Mouse (Mus musculus) gastrocnemius, postnatal 4 days (tissue): Measurements from ENCODE around the gene Olfr1112. TPM values are rescaled to one million over a fixed set of nuclear protein-coding genes. Genes with fewer than 3 reads are reported as not detected.
"Not testable (repeated sequence)": the region's sequence is repeated elsewhere in the genome, so short reads cannot be mapped to it uniquely, and the experiment has no call there.

Source experiments
- DNase-seq, 2 experiments: peaks; one replicate each; pipeline ENCODE4 v3.0.0; 2021 to 2022; ENCODE audit warnings: low spot score in 2 of 2, mixed read lengths in 2 of 2
- long read RNA-seq, 2 experiments: library from polyadenylated mRNA; stranded (forward); transcript quantifications; one replicate each; pipeline ENCODE4 v2.0.0; 2021
- total RNA-seq, 2 experiments: library from RNA; stranded (reverse); gene quantifications; 2 replicates each; pipeline ENCODE4 v1.2.3; 2021

The Olfr1112 gene
- total RNA-seq: not detected
- long read RNA-seq, experiment 1: 0 reads
- long read RNA-seq, experiment 2: 0 reads

DNA sequence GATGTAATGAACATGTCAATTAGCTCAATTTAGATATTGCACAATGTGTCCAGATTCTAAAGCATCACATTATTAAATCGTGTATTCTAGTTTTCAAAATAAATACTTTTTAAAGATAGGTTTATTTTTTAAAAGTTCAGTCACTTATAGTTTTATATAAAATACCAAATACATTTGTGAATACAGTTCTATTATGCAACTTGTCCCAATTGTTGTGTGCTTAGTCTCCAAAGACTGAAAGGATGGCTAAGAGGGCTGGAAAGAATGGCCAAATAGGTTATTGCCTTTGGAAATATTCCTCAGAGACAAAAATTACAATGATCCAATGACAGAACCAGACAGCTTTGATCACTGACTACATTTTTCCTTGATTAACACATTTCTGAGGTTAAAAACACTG lies at the start of gene Olfr1112:
Olfr1112 (plus strand) TSS at position 301 of the 400 bp plus-strand sequence.
- no peak for DNase-seq

DNA sequence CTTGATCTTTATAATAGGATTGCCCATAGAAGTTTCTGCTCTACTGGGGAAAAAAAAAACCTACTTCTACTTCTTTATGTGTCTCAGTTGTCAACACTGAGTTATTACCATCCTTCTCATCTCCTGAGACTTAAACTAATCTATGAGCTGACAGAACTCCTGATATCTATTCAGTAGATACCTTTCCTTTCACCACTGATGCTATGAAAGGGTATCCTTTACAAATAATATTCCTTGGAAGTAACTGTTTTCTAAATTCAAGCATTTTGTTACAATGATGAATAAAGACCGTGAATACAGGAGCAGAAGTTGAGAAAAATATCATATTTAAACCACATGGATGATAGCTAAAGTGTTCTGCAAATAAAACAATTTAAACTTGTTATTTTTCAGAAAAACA lies 47.4 kb upstream of the Olfr1112 start, which contains the start of gene Olfr1110:
Olfr1110 (minus strand) TSS at position 101 of the 400 bp plus-strand sequence.
- no peak for DNase-seq

DNA sequence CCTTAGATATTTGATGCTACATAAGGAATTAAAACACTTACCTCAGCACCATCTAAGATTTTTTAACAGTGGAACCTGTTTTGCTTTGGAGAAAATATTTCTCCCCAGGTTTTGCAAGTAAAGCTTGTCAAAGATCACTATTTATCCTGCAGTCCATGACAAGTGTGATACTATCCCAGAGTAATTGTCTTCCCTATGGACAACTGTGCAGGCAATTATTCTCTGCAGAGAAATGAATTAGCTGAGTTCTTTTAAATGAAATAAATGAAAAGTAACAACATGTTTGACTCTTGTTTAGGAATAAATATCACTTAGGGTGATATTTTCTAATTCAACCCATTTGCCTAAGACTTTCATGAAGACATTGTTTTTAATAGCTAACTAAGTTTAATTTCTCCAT lies 35.1 kb upstream of the Olfr1112 start, which contains the start of gene Olfr1111:
Olfr1111 (minus strand) TSS at position 101 of the 400 bp plus-strand sequence.
- DNase-seq: no peak

GRCm38 (mm10) chr2:87167731-87168130 lies 19.9 kb upstream of the Olfr1112 start:
- not testable (repeated sequence) for DNase-seq

DNA sequence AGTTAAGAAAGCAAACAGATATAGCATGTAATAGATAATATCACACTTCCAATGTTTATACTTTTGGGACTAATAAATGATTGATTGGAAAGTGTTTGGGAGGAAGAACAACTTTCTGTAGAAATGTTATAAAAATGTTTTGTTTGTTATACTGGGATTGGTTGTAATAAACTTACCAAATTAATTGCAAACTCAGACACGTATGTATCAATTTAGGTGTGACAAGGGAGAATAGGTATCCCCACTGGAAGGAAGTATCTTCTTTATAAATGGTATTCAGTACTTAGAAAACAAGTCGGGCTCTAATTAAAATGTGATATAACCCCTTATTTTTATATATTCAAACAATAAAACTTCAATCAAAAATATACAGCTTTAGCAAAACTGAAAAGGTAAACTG lies 21.1 kb downstream of the Olfr1112 start, which contains the start of gene Olfr1113:
Olfr1113 (plus strand) TSS at position 301 of the 400 bp plus-strand sequence.
- no peak for DNase-seq

Other genes with a start within 250 kb of the Olfr1112 start
- not detected for gene Olfr1099, start 227.1 kb upstream of the Olfr1112 start, total RNA-seq
- gene Olfr1100, start 207.8 kb upstream of the Olfr1112 start, total RNA-seq: not detected
- not detected for gene Olfr1101, start 196.6 kb upstream of the Olfr1112 start, total RNA-seq
- not detected for gene Olfr1102, start 189.4 kb upstream of the Olfr1112 start, total RNA-seq
- gene Olfr1104, start 160.7 kb upstream of the Olfr1112 start, total RNA-seq: not detected
- not detected for gene Olfr1105, start 151.3 kb upstream of the Olfr1112 start, total RNA-seq
- not detected for gene Olfr1106, start 135.5 kb upstream of the Olfr1112 start, total RNA-seq
- not detected for gene Olfr1107, start 112.0 kb upstream of the Olfr1112 start, total RNA-seq
- not detected for gene Olfr1109, start 91.8 kb upstream of the Olfr1112 start, total RNA-seq
- not detected for gene Olfr259, start 73.2 kb upstream of the Olfr1112 start, total RNA-seq
- not detected for gene Olfr1110, start 47.5 kb upstream of the Olfr1112 start, total RNA-seq
- not detected for gene Olfr1111, start 35.2 kb upstream of the Olfr1112 start, total RNA-seq
- gene Olfr1113, start 21.2 kb downstream of the Olfr1112 start, total RNA-seq: not detected
- not detected for gene Olfr1115, start 60.2 kb downstream of the Olfr1112 start, total RNA-seq
- not detected for gene Olfr1116, start 79.7 kb downstream of the Olfr1112 start, total RNA-seq
- gene Olfr1118, start 119.8 kb downstream of the Olfr1112 start, total RNA-seq: not detected
- not detected for gene Olfr1120, start 167.0 kb downstream of the Olfr1112 start, total RNA-seq
- not detected for gene Olfr1121, start 182.1 kb downstream of the Olfr1112 start, total RNA-seq
- gene Olfr1122, start 198.1 kb downstream of the Olfr1112 start, total RNA-seq: under 1 TPM in 1 of 2 experiments, not detected in 1; 0.05 TPM
- gene Olfr1123, start 228.8 kb downstream of the Olfr1112 start, total RNA-seq: not detected
- not detected for gene Olfr1124, start 242.5 kb downstream of the Olfr1112 start, total RNA-seq